Mouse (Mus musculus) spleen, adult 2 months (tissue): ENCODE measurements around the gene Poc1a.

Source experiments
- CTCF ChIP-seq: fragments of 200-500 bp; IDR thresholded peaks from 2 replicates; pipeline ENCODE4 v1.5.1; 2011; ENCODE audit warnings: mild to moderate bottlenecking, inconsistent platforms; ENCODE audit not compliant: insufficient read depth, insufficient read length, insufficient replicate concordance; ENCODE audit errors: extremely low read depth
- POLR2A ChIP-seq: fragments of 200-500 bp; IDR thresholded peaks from 2 replicates; pipeline ENCODE4 v1.6.1; 2011; ENCODE audit warnings: low read depth, low read length, inconsistent platforms

GRCm38 (mm10) chr9:106308983-106309382 lies 28.1 kb downstream of the Poc1a start:
- TF ChIP-seq CTCF (no peak), POLR2A (no peak)
